Mouse (Mus musculus) liver, adult 2 months (tissue): Measurements from ENCODE around the gene Gm19426. TPM values are rescaled to one million over a fixed set of nuclear protein-coding genes. Genes with fewer than 3 reads are reported as not detected.

Source experiments
- DNase-seq: peaks from one replicate; pipeline ENCODE4 v3.0.0-alpha.2; 2011; ENCODE audit warnings: low read depth, low spot score; ENCODE audit errors: extremely low read depth
- H3K27ac ChIP-seq: fragments of 200-500 bp; replicated peaks from 2 replicates; pipeline ENCODE4 v1.5.1; 2012; ENCODE audit warnings: low read depth, mild to moderate bottlenecking, control low read depth, inconsistent platforms, low read length; ENCODE audit not compliant: insufficient read depth
- H3K27me3 ChIP-seq: fragments of 200-500 bp; 2 replicates; pipeline ENCODE4 v1.6.1; 2012; ENCODE audit warnings: mild to moderate bottlenecking, moderate library complexity, low read length, inconsistent platforms; ENCODE audit not compliant: control insufficient read depth, insufficient read depth
- H3K36me3 ChIP-seq: fragments of 200-500 bp; 2 replicates; pipeline ENCODE4 v1.6.1; 2012; ENCODE audit warnings: low read length, inconsistent platforms; ENCODE audit not compliant: control insufficient read depth, insufficient read depth
- H3K4me1 ChIP-seq: fragments of 200-500 bp; 2 replicates; pipeline ENCODE4 v1.6.1; 2011; ENCODE audit warnings: low read length; ENCODE audit not compliant: control insufficient read depth, insufficient read depth
- H3K4me3 ChIP-seq: fragments of 200-500 bp; 2 replicates; pipeline ENCODE4 v1.5.1; 2011; ENCODE audit warnings: low read depth, mild to moderate bottlenecking, control low read depth, low read length, moderate library complexity; ENCODE audit not compliant: insufficient read depth
- H3K79me2 ChIP-seq: fragments of 200-500 bp; 2 replicates; pipeline ENCODE4 v1.6.1; 2012; ENCODE audit warnings: inconsistent platforms, mild to moderate bottlenecking, low read length, moderate library complexity; ENCODE audit not compliant: control insufficient read depth, insufficient read depth
- H3K9ac ChIP-seq: fragments of 200-500 bp; 2 replicates; pipeline ENCODE4 v1.6.1; 2012; ENCODE audit warnings: low read depth, mild to moderate bottlenecking, control low read depth, inconsistent platforms, low read length
- CTCF ChIP-seq: fragments of 200-500 bp; IDR thresholded peaks from 2 replicates; pipeline ENCODE4 v1.5.1; 2011; ENCODE audit warnings: low read depth, low read length, control low read depth
- POLR2A ChIP-seq: fragments of 200-500 bp; IDR thresholded peaks from 2 replicates; pipeline ENCODE4 v1.6.1; 2011; ENCODE audit warnings: low read length, control low read depth; ENCODE audit not compliant: insufficient read depth; ENCODE audit errors: extremely low read depth
- WGBS: fragments of 180-500 bp; shearing (Covaris S2); methylation state at CpG from one replicate; pipeline ENCODE4 v1.1.7; 2018; 5-methylcytosine and 5-hydroxymethylcytosine counted together
- polyA plus RNA-seq: library from polyadenylated mRNA; depleted of rRNA; stranded (reverse); fragments of >200 nt; gene quantifications from 2 replicates; pipeline ENCODE4 v1.2.3, GENCODE M21; 2012
- total RNA-seq: library from RNA; depleted of rRNA; stranded (reverse); fragments of >200 nt; gene quantifications from 2 replicates; pipeline ENCODE4 v1.2.3, GENCODE M21; 2014

The Gm19426 gene
- total and polyA plus RNA-seq, 2 experiments: 3.0 to 3.1 TPM

- peak; percentile 99 for DNase-seq
- peak overlapping the region; percentile 63 for H3K4me3 ChIP-seq
- no peaks in the 10 kb centered on the region; the same call in none of the 2 replicates for H3K4me1 ChIP-seq
- peak overlapping the region; percentile 87 for H3K27ac ChIP-seq
- no peaks in the 10 kb centered on the region for H3K27me3 ChIP-seq
- H3K36me3 ChIP-seq: peaks cover 2% of the 10 kb centered on the region
- H3K79me2 ChIP-seq: peaks cover 3% of the 10 kb centered on the region; the same call in 1 of the 2 replicates
- TF ChIP-seq CTCF: no peak
- H3K9ac ChIP-seq: peak overlapping the region; percentile 74
- under 1% methylated on average over 33 of the region's 33 CpGs for WGBS
These were observed 27.7 kb downstream of the Gm19426 start for GRCm38 (mm10) chr2:84715562-84716361.

- Histone ChIP-seq H3K4me1 (no peaks in the 10 kb centered on the region; the same call in none of the 2 replicates), H3K9ac (peak within 1 kb of the TSS; percentile 83), H3K4me3 (peak within 1 kb of the TSS; percentile 93), H3K36me3 (peaks cover 10% of the 10 kb centered on the region), H3K27me3 (no peaks in the 10 kb centered on the region), H3K27ac (peak within 1 kb of the TSS; percentile 88), H3K79me2 (peaks cover 11% of the 10 kb centered on the region; the same call in 1 of the 2 replicates)
- WGBS: 1% methylated on average over 96 of the region's 107 CpGs
- peak; percentile 51 for DNase-seq
- TF ChIP-seq CTCF (no peak), POLR2A (peak; percentile 79)
These were observed 28.5 kb downstream of the Gm19426 start, which contains the start of gene Zdhhc5 for GRCm38 (mm10) chr2:84714811-84715561. Gene Zdhhc5, minus strand, starts transcription at chr2:84715180.

GRCm38 (mm10) chr2:84714422-84714810 is 29.0 kb downstream of the Gm19426 start:
- peak overlapping the region; percentile 83 for H3K9ac ChIP-seq
- no peak for TF ChIP-seq POLR2A
- no peak for TF ChIP-seq CTCF
- H3K36me3 ChIP-seq: peaks cover 13% of the 10 kb centered on the region
- no peaks in the 10 kb centered on the region for H3K27me3 ChIP-seq
- WGBS: under 1% methylated on average over 26 of the region's 26 CpGs
- H3K4me3 ChIP-seq: peak overlapping the region; percentile 93
- H3K27ac ChIP-seq: peak overlapping the region; percentile 88
- H3K4me1 ChIP-seq: no peaks in the 10 kb centered on the region; the same call in none of the 2 replicates
- no peak for DNase-seq
- H3K79me2 ChIP-seq: peaks cover 15% of the 10 kb centered on the region; the same call in 1 of the 2 replicates

- Histone ChIP-seq H3K27ac (no peak overlapping the region), H3K4me1 (peaks cover 10% of the 10 kb centered on the region), H3K4me3 (no peak overlapping the region), H3K79me2 (peaks cover 24% of the 10 kb centered on the region; the same call in 1 of the 2 replicates), H3K27me3 (no peaks in the 10 kb centered on the region), H3K9ac (no peak overlapping the region), H3K36me3 (peaks cover 22% of the 10 kb centered on the region)
- TF ChIP-seq CTCF: no peak
- no peak for TF ChIP-seq POLR2A
- no peak for DNase-seq
- WGBS: 88% methylated on average over 2 of the region's 2 CpGs
These were observed 31.6 kb downstream of the Gm19426 start for GRCm38 (mm10) chr2:84711898-84712297.

GRCm38 (mm10) chr2:84707523-84707922 is 35.9 kb downstream of the Gm19426 start:
- TF ChIP-seq POLR2A (no peak), CTCF (no peak)
- Histone ChIP-seq H3K36me3 (peaks cover 34% of the 10 kb centered on the region), H3K27me3 (no peaks in the 10 kb centered on the region), H3K4me3 (no peak overlapping the region), H3K9ac (no peak overlapping the region), H3K79me2 (peaks cover 22% of the 10 kb centered on the region; the same call in 1 of the 2 replicates), H3K4me1 (peaks cover 12% of the 10 kb centered on the region), H3K27ac (no peak overlapping the region)
- whole genome bisulfite sequencing: 82% methylated on average over 1 of the region's 1 CpGs
- no peak for DNase-seq
